Mouse (Mus musculus): ENCODE results near the gene Zap70. TPM values are rescaled to one million over a fixed set of nuclear protein-coding genes. Genes with fewer than 3 reads are reported as not detected.

Gene Zap70
- polyA plus RNA-seq, 1 experiment from 2014 or later: 1.5 TPM

DNA sequence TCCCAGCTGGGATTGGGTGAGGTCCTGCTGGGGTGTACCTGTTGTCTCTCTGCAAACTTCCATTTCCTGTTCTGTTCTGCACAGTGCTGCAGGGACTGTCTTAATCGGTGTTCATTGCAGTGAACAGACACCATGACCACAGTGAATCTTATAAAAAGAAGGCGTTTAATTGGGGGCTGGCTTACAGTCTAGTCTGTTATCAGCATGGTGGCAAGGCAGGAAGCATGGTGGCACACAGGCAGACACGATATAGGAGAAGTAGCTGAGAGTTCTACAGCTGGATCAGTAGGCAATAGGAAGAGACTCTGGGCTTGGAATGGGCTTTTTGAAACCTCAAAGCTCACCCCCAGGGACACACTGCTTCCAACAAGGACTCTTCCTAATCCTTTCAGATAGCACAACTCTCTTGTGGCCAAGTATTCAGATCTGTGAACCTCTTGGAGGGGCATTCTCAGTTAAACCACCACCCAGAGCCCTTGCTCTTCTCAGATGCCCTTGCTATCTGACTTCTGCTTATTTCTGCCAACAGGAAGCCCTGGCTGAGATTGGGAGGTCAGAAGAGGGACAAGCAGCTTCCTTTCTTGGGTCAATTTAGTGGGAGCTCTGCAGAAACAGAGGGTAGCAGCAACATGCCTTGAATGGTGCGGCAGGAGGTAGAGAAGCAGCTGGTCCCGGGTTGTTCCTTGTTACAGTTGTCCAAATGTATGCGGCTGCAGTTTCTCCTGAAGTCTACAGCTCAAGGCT lies 7.5 kb upstream of the Zap70 start:
- no peak overlapping the region for H3K9ac ChIP-seq
- H3K9me3 ChIP-seq: no peaks in the 10 kb centered on the region
- no peak overlapping the region for H3K4me2 ChIP-seq
- H3K4me3 ChIP-seq: no peak overlapping the region
- no peak overlapping the region for H3K27ac ChIP-seq
- no peaks in the 10 kb centered on the region for H3K36me3 ChIP-seq
- ATAC-seq (ENCODE audit: borderline replicate concordance, extremely low read depth, low FRiP score, low TSS enrichment): no peak
- H3K27me3 ChIP-seq: no peaks in the 10 kb centered on the region
- WGBS: 68% methylated on average over 6 of the region's 6 CpGs
- H3K4me1 ChIP-seq: no peaks in the 10 kb centered on the region

DNA sequence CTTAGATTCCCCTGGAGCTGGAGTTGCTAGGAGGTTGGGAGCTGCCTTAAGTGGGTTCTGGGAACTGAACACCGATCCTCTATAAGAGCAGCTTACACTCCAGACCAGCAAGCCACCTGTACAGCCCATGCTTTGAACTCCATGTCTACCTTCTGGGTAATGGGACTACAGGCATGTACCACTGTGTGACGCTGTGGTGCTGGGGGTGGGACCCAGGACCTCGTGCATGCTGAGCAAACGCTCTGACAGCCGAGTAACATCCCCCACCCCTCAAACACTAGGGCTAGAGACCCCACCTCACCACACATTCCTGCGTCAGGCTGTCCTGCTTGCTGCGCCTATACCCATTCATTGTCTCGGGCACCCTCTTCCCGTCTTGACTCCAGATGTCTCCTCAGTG lies 3.0 kb upstream of the Zap70 start:
- Histone ChIP-seq H3K36me3 (no peaks in the 10 kb centered on the region), H3K27ac (no peak overlapping the region), H3K27me3 (no peaks in the 10 kb centered on the region), H3K4me3 (no peak overlapping the region), H3K4me2 (no peak overlapping the region), H3K9ac (no peak overlapping the region), H3K9me3 (no peaks in the 10 kb centered on the region), H3K4me1 (no peaks in the 10 kb centered on the region)
- ATAC-seq (ENCODE audit: borderline replicate concordance, extremely low read depth, low FRiP score, low TSS enrichment): no peak
- WGBS: 76% methylated on average over 9 of the region's 9 CpGs

DNA sequence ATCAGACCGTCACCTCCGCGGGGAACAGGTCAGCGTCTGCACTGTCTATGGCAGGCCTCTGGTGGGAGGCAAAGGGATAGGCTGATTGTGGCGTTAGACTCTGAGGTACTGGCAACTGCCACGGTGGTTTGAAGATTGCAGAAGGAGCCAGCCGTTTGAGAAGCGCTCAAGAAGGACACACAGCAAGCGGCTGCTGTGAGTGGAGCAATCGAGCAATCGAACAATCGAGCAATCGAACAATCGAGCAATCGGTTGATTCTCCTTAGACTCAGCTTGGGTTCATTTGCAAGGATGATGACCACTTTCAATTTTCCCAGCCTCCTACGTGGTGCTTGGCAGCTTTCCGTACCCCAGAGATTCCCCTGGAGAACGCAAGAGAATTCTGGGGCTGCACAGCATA lies 2.5 kb upstream of the Zap70 start:
- H3K9me3 ChIP-seq: no peaks in the 10 kb centered on the region
- no peaks in the 10 kb centered on the region for H3K4me1 ChIP-seq
- no peaks in the 10 kb centered on the region for H3K27me3 ChIP-seq
- 80% methylated on average over 18 of the region's 18 CpGs for WGBS
- no peak overlapping the region for H3K9ac ChIP-seq
- no peaks in the 10 kb centered on the region for H3K36me3 ChIP-seq
- no peak for ATAC-seq (ENCODE audit: borderline replicate concordance, extremely low read depth, low FRiP score, low TSS enrichment)
- no peak overlapping the region for H3K4me2 ChIP-seq
- H3K27ac ChIP-seq: no peak overlapping the region
- no peak overlapping the region for H3K4me3 ChIP-seq

DNA sequence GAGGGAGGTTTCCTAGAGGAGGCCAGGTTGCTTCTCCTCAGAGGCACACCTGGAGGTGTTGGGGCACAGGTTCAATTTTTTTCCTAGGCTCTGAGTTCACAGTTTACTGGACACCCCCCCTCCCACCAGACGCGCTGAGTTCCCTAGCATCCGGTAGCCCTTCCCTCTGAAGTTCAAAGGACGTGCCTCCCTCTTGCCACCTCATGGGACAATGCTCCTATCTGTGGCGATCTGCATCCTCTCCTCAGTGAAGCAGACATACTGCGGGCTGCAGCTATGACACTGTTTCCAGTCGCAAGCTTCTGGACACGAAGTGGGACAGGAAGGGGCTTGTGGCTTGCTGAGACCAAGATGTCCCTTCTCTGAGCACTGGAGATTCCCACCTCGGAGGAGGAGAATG lies 1.2 kb upstream of the Zap70 start:
- WGBS: 61% methylated on average over 9 of the region's 9 CpGs
- Histone ChIP-seq H3K4me1 (no peaks in the 10 kb centered on the region), H3K4me2 (no peak overlapping the region), H3K9me3 (no peaks in the 10 kb centered on the region), H3K9ac (no peak overlapping the region), H3K27me3 (no peaks in the 10 kb centered on the region), H3K27ac (no peak overlapping the region), H3K36me3 (no peaks in the 10 kb centered on the region), H3K4me3 (no peak overlapping the region)
- ATAC-seq (ENCODE audit: borderline replicate concordance, extremely low read depth, low FRiP score, low TSS enrichment): no peak

DNA sequence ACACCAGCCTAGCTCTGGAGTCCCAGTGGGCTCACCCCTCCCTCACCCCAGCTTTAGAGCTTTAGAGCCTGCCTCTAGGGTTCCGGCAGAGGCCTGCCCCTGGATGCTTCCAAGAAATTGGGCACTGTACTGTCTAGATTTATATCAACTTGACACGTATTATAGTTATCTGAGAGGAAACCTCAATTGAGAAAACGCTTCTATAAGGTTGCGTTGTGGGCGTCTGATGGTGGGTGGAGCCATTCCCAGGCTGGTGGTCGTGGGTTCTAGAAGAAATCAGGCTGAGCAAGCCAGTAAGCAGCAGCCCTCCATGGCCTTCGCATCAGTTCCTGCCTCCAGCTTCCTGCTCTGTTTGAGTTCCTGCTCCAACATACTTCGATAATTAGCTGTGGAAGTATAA lies 537 bp upstream of the Zap70 start:
- Histone ChIP-seq H3K4me3 (no peak overlapping the region), H3K27ac (no peak overlapping the region), H3K9me3 (no peaks in the 10 kb centered on the region), H3K27me3 (no peaks in the 10 kb centered on the region), H3K36me3 (no peaks in the 10 kb centered on the region), H3K9ac (no peak overlapping the region), H3K4me1 (no peaks in the 10 kb centered on the region), H3K4me2 (no peak overlapping the region)
- no peak for ATAC-seq (ENCODE audit: borderline replicate concordance, extremely low read depth, low FRiP score, low TSS enrichment)
- WGBS: 85% methylated on average over 8 of the region's 8 CpGs

DNA sequence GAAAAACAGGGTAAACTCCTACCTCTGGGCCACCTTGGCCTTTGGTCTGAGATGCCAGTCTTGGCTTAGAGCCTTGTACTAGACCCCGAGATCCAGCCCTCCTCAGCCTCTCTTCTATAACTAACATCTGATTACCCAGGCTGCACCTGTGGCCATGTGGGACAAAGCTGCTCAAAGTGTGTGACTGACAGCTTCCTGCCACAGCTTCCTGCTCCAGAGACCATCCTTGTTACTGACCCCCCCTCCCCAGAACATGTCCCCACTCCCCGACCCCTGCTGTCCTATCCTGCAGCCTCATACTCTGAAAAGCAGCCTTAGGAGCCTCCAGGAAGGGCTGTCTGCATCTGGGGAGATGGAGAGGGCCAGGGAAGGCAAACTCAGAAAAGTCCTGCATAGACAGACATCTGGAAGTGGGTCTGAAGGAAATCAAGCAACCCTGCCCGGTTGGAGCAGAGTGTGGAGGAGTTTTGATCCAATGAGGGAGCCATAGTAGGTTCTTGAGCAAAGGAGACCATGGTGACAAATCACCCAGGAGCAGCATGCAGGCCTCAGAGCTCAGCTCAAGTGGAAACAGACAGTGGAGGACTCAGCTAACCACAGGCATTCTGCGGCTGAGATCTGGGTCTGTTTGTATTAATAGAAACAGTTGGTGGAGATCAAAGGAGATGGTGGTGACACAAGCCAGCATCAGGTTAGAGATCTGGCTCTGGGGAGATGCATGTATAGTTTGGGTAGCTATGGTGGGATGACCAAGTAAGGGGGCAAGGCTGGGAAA lies 5.0 kb downstream of the Zap70 start:
- Histone ChIP-seq H3K36me3 (no peaks in the 10 kb centered on the region), H3K27me3 (peaks cover 17% of the 10 kb centered on the region), H3K4me2 (no peak overlapping the region), H3K27ac (no peak overlapping the region), H3K4me1 (no peaks in the 10 kb centered on the region), H3K9ac (no peak overlapping the region), H3K9me3 (no peaks in the 10 kb centered on the region), H3K4me3 (no peak overlapping the region)
- ATAC-seq (ENCODE audit: borderline replicate concordance, extremely low read depth, low FRiP score, low TSS enrichment): no peak
- WGBS: 31% methylated on average over 4 of the region's 4 CpGs

DNA sequence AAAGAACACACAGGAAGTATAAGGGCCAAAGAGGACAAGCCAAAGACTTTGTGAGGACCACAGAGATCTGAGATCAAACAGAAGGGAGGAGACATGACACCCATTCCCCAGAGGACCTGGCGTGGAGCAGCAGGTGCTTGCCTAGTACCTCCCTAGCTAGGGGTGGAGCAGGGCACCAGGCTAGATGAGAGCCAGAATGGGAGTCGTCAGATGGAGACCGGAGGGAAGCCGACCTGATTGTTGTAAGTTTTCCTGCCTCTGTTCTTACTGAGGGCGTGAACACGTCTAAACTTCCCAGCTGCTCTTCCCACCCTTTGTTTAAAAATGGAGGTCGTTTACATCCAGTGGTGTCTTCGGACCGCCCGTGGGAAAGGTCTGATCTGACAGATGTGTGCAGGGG lies 5.7 kb downstream of the Zap70 start:
- H3K9ac ChIP-seq: no peak overlapping the region
- no peaks in the 10 kb centered on the region for H3K36me3 ChIP-seq
- peaks cover 17% of the 10 kb centered on the region for H3K27me3 ChIP-seq
- no peak for ATAC-seq (ENCODE audit: borderline replicate concordance, extremely low read depth, low FRiP score, low TSS enrichment)
- no peak overlapping the region for H3K4me3 ChIP-seq
- no peaks in the 10 kb centered on the region for H3K9me3 ChIP-seq
- H3K4me2 ChIP-seq: no peak overlapping the region
- H3K27ac ChIP-seq: no peak overlapping the region
- no peaks in the 10 kb centered on the region for H3K4me1 ChIP-seq
- 20% methylated on average over 10 of the region's 10 CpGs for WGBS

DNA sequence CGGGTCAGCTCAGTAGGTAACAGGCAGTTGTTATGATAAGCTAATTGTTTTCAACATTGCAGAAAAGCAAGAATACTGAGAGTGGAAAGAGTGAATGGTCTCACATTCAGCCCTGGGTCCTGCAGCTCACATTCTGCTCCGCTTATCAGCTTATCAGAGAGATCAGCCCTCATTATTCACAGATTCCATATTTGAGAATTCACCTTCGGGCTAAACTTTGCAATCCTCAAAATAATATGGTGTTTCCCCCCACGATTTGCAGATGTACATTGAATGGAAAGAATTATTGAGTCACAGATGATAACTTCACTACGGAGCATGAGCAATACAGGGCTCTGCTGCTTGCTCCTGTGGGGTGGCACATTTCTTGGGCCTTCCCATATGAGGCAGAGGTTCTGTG lies 7.2 kb downstream of the Zap70 start:
- Histone ChIP-seq H3K27ac (no peak overlapping the region), H3K9ac (no peak overlapping the region), H3K4me2 (no peak overlapping the region), H3K9me3 (no peaks in the 10 kb centered on the region), H3K4me1 (no peaks in the 10 kb centered on the region), H3K4me3 (no peak overlapping the region), H3K27me3 (peaks cover 17% of the 10 kb centered on the region), H3K36me3 (no peaks in the 10 kb centered on the region)
- no peak for ATAC-seq (ENCODE audit: borderline replicate concordance, extremely low read depth, low FRiP score, low TSS enrichment)
- WGBS: 67% methylated on average over 5 of the region's 5 CpGs

DNA sequence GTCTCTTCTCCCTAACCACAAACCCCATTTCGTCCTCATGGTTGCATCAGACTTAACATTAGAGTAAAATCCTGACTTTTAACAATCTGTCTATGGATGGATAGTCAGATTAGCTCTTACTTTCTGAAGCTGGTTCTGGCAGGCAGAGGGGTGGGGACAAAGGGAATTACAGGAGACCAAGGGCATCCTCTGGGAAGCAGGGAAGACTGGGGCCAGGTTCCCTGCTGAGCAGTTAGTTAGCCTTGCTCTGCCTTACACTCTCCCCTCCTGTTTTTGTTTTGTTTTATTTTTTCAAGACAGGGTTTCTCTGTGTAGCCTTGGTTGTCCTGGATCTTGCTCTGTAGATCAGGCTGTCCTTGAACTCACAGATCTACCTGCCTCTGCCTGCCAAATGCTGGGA lies 8.4 kb downstream of the Zap70 start:
- no peak overlapping the region for H3K4me2 ChIP-seq
- H3K36me3 ChIP-seq: no peaks in the 10 kb centered on the region
- ATAC-seq (ENCODE audit: borderline replicate concordance, extremely low read depth, low FRiP score, low TSS enrichment): no peak
- 72% methylated on average over 1 of the region's 1 CpGs for WGBS
- no peak overlapping the region for H3K9ac ChIP-seq
- H3K9me3 ChIP-seq: no peaks in the 10 kb centered on the region
- H3K27ac ChIP-seq: no peak overlapping the region
- H3K27me3 ChIP-seq: peaks cover 17% of the 10 kb centered on the region
- H3K4me1 ChIP-seq: no peaks in the 10 kb centered on the region
- H3K4me3 ChIP-seq: no peak overlapping the region

DNA sequence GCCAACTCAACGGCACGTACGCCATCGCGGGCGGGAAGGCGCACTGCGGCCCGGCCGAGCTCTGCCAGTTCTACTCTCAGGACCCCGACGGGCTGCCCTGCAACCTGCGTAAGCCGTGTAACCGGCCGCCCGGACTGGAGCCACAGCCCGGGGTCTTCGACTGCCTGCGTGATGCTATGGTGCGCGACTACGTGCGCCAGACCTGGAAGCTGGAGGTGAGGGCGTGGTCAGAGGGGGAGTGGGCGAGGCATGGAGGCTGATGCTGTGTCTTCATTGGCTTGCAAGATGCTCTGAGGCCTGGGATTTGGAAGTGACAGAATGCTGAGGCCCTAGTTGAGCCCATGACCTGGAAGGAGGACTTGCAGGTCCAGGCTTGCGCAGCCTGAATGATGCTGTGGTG lies 9.4 kb downstream of the Zap70 start:
- Histone ChIP-seq H3K27me3 (peaks cover 17% of the 10 kb centered on the region), H3K4me3 (peak overlapping the region; percentile 14), H3K9me3 (no peaks in the 10 kb centered on the region), H3K4me1 (no peaks in the 10 kb centered on the region), H3K9ac (no peak overlapping the region), H3K4me2 (peak overlapping the region; percentile 49), H3K27ac (no peak overlapping the region), H3K36me3 (no peaks in the 10 kb centered on the region)
- ATAC-seq (ENCODE audit: borderline replicate concordance, extremely low read depth, low FRiP score, low TSS enrichment): no peak; the same call in 1 of the 2 replicates
- WGBS: 12% methylated on average over 27 of the region's 27 CpGs

DNA sequence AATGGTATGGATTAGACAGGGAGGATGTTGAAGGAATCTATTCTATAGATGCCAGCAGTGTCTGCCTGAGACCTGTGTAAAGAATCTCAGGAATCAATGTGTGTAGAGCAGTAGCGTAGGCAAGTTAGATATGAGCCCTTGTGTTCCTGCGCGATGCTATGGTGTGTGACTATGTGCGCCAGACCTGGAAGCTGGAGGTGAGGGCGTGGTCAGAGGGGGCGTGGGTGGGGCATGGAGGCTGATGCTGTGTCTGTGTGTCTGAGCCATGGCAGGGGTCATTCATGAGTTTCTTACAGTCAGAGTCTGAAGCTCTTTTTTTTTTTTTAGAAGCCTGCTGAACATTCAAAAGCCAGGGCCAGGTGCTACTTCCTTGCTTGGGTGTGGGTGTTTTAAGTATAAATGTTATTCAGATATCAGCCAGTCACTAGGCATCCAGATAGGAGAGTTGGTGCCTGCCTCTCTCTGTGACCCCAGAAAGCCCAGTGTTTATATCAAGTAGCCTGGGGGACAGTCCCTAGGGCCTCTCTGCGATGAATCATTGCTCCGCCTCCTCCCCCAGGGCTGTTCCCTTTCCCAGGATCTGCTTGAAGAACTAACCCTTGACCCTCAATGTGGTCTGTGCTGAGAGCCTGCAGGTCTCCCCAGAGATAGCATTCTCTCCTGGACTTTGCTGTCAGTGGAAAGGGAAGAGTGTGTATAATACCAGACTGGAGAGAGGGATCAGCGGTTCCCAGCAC lies 10.8 kb downstream of the Zap70 start:
- H3K4me3 ChIP-seq: no peak overlapping the region
- WGBS: 81% methylated on average over 9 of the region's 9 CpGs
- H3K27ac ChIP-seq: no peak overlapping the region
- peaks cover 17% of the 10 kb centered on the region for H3K27me3 ChIP-seq
- no peaks in the 10 kb centered on the region for H3K4me1 ChIP-seq
- no peak overlapping the region for H3K9ac ChIP-seq
- no peak overlapping the region for H3K4me2 ChIP-seq
- no peaks in the 10 kb centered on the region for H3K9me3 ChIP-seq
- no peaks in the 10 kb centered on the region for H3K36me3 ChIP-seq
- ATAC-seq (ENCODE audit: borderline replicate concordance, extremely low read depth, low FRiP score, low TSS enrichment): no peak

DNA sequence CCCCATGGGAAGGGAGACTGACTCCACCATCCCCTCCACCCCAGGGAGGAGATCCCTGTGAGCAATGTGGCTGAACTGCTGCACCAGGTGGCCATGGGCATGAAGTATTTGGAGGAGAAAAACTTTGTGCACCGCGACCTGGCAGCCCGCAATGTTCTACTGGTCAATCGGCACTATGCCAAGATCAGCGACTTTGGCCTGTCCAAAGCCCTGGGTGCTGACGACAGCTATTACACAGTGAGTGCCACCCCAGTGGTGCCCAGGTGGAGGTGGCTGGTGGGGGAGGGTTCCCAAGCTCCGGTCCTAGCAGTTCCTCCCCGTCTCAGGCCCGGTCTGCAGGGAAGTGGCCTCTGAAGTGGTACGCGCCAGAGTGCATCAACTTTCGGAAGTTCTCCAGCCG lies 19.2 kb downstream of the Zap70 start:
- H3K27ac ChIP-seq: no peak overlapping the region
- no peaks in the 10 kb centered on the region for H3K36me3 ChIP-seq
- ATAC-seq (ENCODE audit: borderline replicate concordance, extremely low read depth, low FRiP score, low TSS enrichment): no peak
- no peak overlapping the region for H3K4me3 ChIP-seq
- no peak overlapping the region for H3K9ac ChIP-seq
- H3K27me3 ChIP-seq: no peaks in the 10 kb centered on the region
- 85% methylated on average over 13 of the region's 13 CpGs for WGBS
- no peak overlapping the region for H3K4me2 ChIP-seq
- no peaks in the 10 kb centered on the region for H3K9me3 ChIP-seq
- peaks cover 11% of the 10 kb centered on the region for H3K4me1 ChIP-seq
